Mouse (Mus musculus): ENCODE measurements around the gene Hspa12b. TPM values are rescaled to one million over a fixed set of nuclear protein-coding genes. Genes with fewer than 3 reads are reported as not detected.

Gene Hspa12b
- polyA plus RNA-seq, 1 experiment: 5.4 TPM

DNA sequence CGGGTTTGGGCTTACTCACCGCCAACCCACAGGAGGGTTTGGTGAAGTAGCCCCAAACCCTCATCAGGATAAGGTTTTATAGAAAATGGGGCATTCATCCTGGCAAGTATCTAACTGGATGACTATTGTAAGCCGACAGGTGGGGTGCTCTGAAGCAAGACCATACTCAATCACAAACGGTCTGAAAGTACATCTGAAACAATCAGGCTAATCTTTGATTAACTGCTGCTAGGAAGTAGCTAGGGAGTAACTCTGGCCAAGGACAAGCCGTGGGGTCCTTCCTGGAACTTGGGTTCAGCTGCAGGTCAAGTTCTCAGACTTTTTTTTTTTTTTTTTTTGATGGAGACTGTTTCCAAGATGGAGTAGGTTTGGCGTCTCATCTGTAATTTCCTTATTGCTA is 40.9 kb downstream of the Hspa12b start:
- H3K27me3 ChIP-seq (ENCODE audit: control insufficient read depth, insufficient read depth, low read length): no peaks in the 10 kb centered on the region

DNA sequence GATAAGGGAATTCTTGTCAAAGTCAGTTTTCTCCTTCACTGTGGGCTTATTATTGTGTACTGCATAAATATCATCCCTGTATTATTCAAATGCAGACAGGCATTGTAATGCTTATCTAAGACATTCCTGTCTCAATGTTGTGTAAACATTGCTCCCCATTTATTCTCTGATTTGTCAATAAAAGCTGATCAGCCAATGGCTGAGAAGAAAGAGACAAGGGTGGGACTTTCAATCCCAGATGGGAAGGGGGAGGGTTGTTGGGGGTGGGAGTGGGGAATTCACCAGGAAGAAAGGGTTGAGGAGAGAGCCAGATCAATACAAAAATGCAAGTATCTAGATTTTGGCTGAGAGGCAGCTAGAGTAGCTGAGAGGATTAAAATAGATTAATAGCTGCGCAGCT is 41.8 kb downstream of the Hspa12b start:
- 0 out of 2 replicates have a peak, but pooled peaks cover 2% of the 10 kb centered on the region for H3K36me3 ChIP-seq (ENCODE audit: control insufficient read depth, insufficient read depth, low read length)
- H3K4me3 ChIP-seq (ENCODE audit: control insufficient read depth, low read depth, low read length): no peak overlapping the region
- H3K27ac ChIP-seq (ENCODE audit: control insufficient read depth, insufficient read depth, low read depth, low read length): no peak overlapping the region
- peaks cover 6% of the 10 kb centered on the region for H3K4me1 ChIP-seq (ENCODE audit: control insufficient read depth, insufficient read depth, low read length)
- TF ChIP-seq POLR2A (IDR thresholded peaks at IDR 0.05; ENCODE audit: control insufficient read depth, low read depth, low read length) (no peak), CTCF (IDR thresholded peaks at IDR 0.05; ENCODE audit: control insufficient read depth, insufficient read depth, insufficient replicate concordance, low read depth, low read length) (no peak)
- H3K27me3 ChIP-seq (ENCODE audit: control insufficient read depth, insufficient read depth, low read length): no peaks in the 10 kb centered on the region

More for the DNA sequence above, 40.9 kb downstream of the Hspa12b start:
- Histone ChIP-seq H3K27ac (ENCODE audit: control insufficient read depth, insufficient read depth, low read depth, low read length) (no peak overlapping the region), H3K4me3 (ENCODE audit: control insufficient read depth, low read depth, low read length) (no peak overlapping the region), H3K36me3 (ENCODE audit: control insufficient read depth, insufficient read depth, low read length) (0 out of 2 replicates have a peak, but pooled peaks cover 2% of the 10 kb centered on the region), H3K4me1 (ENCODE audit: control insufficient read depth, insufficient read depth, low read length) (peaks cover 6% of the 10 kb centered on the region)
- TF ChIP-seq POLR2A (IDR thresholded peaks at IDR 0.05; ENCODE audit: control insufficient read depth, low read depth, low read length): no peak
- no peak for TF ChIP-seq CTCF (IDR thresholded peaks at IDR 0.05; ENCODE audit: control insufficient read depth, insufficient read depth, insufficient replicate concordance, low read depth, low read length)

DNA sequence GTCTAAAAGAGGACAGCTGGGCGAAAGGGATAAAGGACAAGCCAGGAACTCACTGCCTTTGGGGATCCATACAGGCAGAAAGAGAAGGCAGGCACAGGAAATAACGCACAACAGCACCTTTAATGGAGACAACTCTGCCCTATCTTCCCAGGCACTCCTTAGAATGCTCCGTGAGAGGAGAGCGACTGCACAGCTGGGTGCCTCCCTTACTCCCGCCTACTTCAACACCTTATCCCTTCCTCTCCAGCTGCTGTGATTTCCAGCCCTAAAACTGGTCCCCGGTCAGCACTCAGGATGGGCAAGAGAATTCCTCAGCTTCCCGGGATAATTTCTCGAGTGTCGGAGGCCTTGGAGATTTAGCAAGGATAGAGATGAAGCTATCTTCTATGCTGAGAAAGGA is 43.9 kb downstream of the Hspa12b start:
- Histone ChIP-seq H3K27me3 (ENCODE audit: control insufficient read depth, insufficient read depth, low read length) (no peaks in the 10 kb centered on the region), H3K4me3 (ENCODE audit: control insufficient read depth, low read depth, low read length) (peak overlapping the region; percentile 82), H3K4me1 (ENCODE audit: control insufficient read depth, insufficient read depth, low read length) (peaks cover 6% of the 10 kb centered on the region), H3K36me3 (ENCODE audit: control insufficient read depth, insufficient read depth, low read length) (0 out of 2 replicates have a peak, but pooled peaks cover 2% of the 10 kb centered on the region), H3K27ac (ENCODE audit: control insufficient read depth, insufficient read depth, low read depth, low read length) (peak overlapping the region; percentile 23)
- no peak for TF ChIP-seq POLR2A (IDR thresholded peaks at IDR 0.05; ENCODE audit: control insufficient read depth, low read depth, low read length)
- no peak for TF ChIP-seq CTCF (IDR thresholded peaks at IDR 0.05; ENCODE audit: control insufficient read depth, insufficient read depth, insufficient replicate concordance, low read depth, low read length)

DNA sequence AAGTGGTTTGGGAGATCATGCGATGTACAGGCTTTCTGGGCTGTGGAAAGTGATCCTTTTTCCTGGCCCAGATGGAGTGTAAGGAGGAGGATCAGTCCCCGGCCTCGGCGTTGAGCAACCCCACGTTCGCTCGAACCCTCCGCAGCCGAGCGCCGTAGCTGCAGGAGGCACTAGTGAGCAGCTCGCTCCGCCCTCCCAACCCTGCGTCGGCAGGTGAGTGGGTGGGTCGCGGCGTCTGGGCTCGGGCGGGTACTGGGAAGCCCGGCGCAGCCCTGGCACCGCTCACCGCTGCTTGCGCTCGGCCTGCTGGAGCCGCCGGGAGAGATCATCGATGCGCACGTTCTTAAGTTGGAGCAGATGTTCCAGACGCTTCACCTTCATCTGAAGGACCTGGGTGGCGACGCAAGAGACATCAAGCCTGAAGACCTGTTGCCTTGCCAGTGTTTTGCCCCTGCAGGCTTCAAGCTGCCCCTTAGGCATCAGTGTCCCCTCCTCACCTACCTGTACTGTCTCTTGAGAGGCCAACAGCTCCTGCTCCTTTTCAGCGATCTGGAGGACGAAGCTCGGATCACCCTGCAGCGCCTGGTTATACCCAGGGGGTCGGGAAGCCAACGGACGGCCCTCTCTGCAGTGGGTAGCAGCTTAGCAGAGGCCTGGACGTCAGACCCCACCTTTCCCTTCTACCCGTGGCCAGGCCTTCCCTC is 44.5 kb downstream of the Hspa12b start:
- Histone ChIP-seq H3K27me3 (ENCODE audit: control insufficient read depth, insufficient read depth, low read length) (no peaks in the 10 kb centered on the region), H3K4me3 (ENCODE audit: control insufficient read depth, low read depth, low read length) (peak overlapping the region; percentile 82)
- TF ChIP-seq POLR2A (IDR thresholded peaks at IDR 0.05; ENCODE audit: control insufficient read depth, low read depth, low read length) (0 out of 2 replicates have a peak, but pooled peaks have one; percentile 36), CTCF (IDR thresholded peaks at IDR 0.05; ENCODE audit: control insufficient read depth, insufficient read depth, insufficient replicate concordance, low read depth, low read length) (no peak)

GRCm38 (mm10) chr2:131172322-131172721 is 45.2 kb downstream of the Hspa12b start:
- H3K27me3 ChIP-seq (ENCODE audit: control insufficient read depth, insufficient read depth, low read length): no peaks in the 10 kb centered on the region
- H3K4me1 ChIP-seq (ENCODE audit: control insufficient read depth, insufficient read depth, low read length): peaks cover 6% of the 10 kb centered on the region
- H3K36me3 ChIP-seq (ENCODE audit: control insufficient read depth, insufficient read depth, low read length): 0 out of 2 replicates have a peak, but pooled peaks cover 2% of the 10 kb centered on the region
- TF ChIP-seq CTCF (IDR thresholded peaks at IDR 0.05; ENCODE audit: control insufficient read depth, insufficient read depth, insufficient replicate concordance, low read depth, low read length) (no peak), POLR2A (IDR thresholded peaks at IDR 0.05; ENCODE audit: control insufficient read depth, low read depth, low read length) (no peak)
- peak overlapping the region; percentile 82 for H3K4me3 ChIP-seq (ENCODE audit: control insufficient read depth, low read depth, low read length)
- no peak overlapping the region for H3K27ac ChIP-seq (ENCODE audit: control insufficient read depth, insufficient read depth, low read depth, low read length)

More for the DNA sequence above, 44.5 kb downstream of the Hspa12b start:
- 0 out of 2 replicates have a peak, but pooled peaks cover 2% of the 10 kb centered on the region for H3K36me3 ChIP-seq (ENCODE audit: control insufficient read depth, insufficient read depth, low read length)
- peaks cover 6% of the 10 kb centered on the region for H3K4me1 ChIP-seq (ENCODE audit: control insufficient read depth, insufficient read depth, low read length)
- no peak overlapping the region; the same call in 1 of the 2 replicates for H3K27ac ChIP-seq (ENCODE audit: control insufficient read depth, insufficient read depth, low read depth, low read length)

DNA sequence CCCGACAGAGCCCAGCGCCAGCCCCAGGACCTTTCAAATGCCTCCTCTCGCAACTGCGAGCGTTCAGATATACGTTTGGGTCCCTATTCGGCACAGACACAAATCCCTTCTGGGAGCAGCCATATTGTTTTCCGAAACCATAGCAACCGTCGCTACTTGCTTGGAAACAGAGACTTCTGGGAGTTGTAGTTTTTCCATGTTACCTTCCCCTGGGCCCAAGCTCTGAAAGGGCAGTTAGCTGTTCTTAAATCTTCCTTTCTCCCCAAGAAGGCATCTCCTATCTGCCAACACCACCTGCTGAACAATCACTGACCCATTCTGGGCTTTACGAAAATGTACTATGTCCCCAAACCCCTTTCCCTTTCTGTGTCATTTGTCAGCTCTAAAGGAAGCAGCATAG is 47.6 kb downstream of the Hspa12b start:
- TF ChIP-seq CTCF (IDR thresholded peaks at IDR 0.05; ENCODE audit: control insufficient read depth, insufficient read depth, insufficient replicate concordance, low read depth, low read length) (no peak), POLR2A (IDR thresholded peaks at IDR 0.05; ENCODE audit: control insufficient read depth, low read depth, low read length) (no peak)

DNA sequence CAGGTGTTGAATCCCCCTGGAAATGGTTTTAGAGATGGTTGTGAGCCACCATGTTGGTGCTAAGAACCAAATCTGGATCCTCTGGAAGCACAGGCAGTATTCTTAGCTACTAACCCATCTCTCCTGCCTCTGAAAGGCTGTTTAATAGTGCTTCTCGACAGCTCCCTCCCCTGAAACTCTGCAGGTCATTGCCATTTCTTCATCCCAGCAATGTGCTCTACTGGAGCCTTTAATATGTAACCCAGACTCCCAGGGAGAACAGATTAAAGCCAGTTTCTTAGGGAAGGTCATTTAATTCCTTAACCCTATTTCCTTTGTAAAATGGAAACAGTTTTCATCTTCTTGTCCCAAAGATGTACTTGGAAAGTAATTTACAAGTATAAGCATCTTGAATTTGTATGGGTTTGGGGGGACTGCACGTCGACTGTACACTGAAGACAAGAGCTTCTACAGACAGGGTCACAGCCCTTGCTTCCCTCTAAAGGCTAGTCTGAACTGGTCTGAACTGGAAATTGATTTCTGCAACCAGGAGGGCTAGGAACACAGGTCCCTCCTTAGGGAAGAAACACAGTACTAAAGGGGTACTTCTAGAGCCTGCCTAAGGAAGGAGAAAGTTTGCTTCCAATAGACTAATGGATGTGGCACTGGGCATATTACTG is 48.3 kb downstream of the Hspa12b start:
- peaks cover 26% of the 10 kb centered on the region for H3K4me1 ChIP-seq (ENCODE audit: control insufficient read depth, insufficient read depth, low read length)
- 0 out of 2 replicates have a peak, but pooled peaks cover 2% of the 10 kb centered on the region for H3K36me3 ChIP-seq (ENCODE audit: control insufficient read depth, insufficient read depth, low read length)
- TF ChIP-seq CTCF (IDR thresholded peaks at IDR 0.05; ENCODE audit: control insufficient read depth, insufficient read depth, insufficient replicate concordance, low read depth, low read length) (no peak), POLR2A (IDR thresholded peaks at IDR 0.05; ENCODE audit: control insufficient read depth, low read depth, low read length) (no peak)
- peak overlapping the region; percentile 17; the same call in 1 of the 2 replicates for H3K4me3 ChIP-seq (ENCODE audit: control insufficient read depth, low read depth, low read length)
- H3K27me3 ChIP-seq (ENCODE audit: control insufficient read depth, insufficient read depth, low read length): no peaks in the 10 kb centered on the region
- no peak overlapping the region for H3K27ac ChIP-seq (ENCODE audit: control insufficient read depth, insufficient read depth, low read depth, low read length)

More for the DNA sequence above, 47.6 kb downstream of the Hspa12b start:
- peak overlapping the region; percentile 97 for H3K4me3 ChIP-seq (ENCODE audit: control insufficient read depth, low read depth, low read length)
- H3K27me3 ChIP-seq (ENCODE audit: control insufficient read depth, insufficient read depth, low read length): no peaks in the 10 kb centered on the region
- peak overlapping the region; percentile 84; the same call in 1 of the 2 replicates for H3K27ac ChIP-seq (ENCODE audit: control insufficient read depth, insufficient read depth, low read depth, low read length)
- 0 out of 2 replicates have a peak, but pooled peaks cover 2% of the 10 kb centered on the region for H3K36me3 ChIP-seq (ENCODE audit: control insufficient read depth, insufficient read depth, low read length)
- H3K4me1 ChIP-seq (ENCODE audit: control insufficient read depth, insufficient read depth, low read length): peaks cover 24% of the 10 kb centered on the region
